Mouse (Mus musculus): Measurements from ENCODE around the gene AI467606.
A peak's percentile ranks its signal among the peaks of the same experiment; 100 is the strongest.
"Not testable (repeated sequence)": the region's sequence is repeated elsewhere in the genome, so short reads cannot be mapped to it uniquely, and the experiment has no call there.

AI467606 gene

DNA sequence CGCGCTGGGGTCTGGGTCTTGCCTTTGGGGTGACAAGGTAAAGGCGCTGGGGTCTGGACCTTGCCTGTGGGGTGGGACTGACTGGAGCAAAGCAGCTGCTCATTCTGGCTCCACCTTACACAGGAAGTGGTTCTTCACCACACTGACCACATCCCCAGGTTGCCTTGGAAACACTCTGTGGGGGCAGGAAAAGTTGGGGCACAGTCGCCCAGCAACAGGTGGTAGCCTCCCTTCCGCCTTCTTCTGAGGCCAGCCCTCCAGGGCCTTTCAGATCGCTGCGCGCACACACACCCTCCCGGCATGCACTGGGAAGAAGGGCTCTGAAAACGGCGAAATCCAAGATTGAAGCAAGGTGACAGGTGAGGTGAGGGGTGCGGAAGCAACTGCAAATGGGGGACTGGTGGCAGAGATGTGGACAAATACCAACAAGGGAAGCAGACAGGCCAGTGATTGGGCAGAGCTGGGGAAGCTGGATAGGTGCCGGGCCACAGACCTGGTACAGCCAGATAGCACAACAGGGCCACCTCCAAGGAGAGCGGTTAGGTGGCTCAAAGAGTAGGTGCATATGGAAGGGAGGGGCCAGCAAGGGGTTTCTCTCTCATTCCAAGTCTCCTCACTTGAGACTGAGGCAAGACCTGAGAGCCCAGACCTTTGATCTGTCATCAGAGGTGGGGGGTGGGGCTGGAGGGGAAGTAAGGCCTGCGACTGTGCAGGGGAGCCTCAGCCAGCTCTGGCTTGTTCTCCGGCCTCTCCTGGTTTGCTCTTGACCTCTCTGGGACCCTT lies at the start of gene AI467606:
Gene AI467606 (plus strand): TSS at position 246 of the 783 bp plus-strand sequence.
- peak; percentile 95 to 96 for DNase-seq

DNA sequence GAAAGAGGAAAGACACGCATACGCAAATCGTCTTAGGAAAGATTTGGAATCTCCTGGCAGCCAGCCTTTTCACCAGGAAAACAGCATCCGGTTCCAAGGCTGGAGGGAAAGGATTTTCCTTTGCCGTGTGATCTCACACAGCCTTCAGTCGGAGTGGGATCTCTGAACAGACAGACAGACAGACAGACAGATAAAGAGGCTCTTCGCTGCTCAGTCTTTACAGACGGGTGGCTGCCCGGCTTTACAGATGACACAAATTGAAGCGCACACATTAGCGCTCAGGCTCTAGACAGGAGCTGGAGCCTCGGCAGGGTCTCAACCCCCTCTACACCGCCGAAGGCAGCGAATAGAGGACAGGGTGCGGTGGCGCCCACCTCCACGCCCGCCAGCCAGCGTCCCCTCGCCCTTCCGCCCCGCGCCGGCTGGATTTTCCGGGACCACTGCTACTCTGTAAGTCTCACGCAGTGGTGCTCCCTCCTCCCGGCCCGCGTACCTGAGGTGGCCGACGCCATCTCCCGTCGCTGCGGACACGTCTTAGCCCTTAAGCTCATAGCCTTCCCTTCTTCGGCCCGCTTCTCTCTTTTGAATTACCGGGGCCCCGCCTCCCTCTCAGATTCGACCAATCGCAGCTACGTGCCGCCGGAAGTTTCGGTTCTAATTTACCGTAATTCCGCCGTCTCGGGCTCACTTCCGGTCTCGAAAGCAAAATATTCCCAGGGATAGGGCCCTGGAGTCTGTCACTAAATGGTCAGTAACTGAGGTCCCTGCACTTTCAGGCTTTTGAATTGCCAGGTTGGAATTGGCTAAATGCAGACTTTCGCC lies 49.1 kb upstream of the AI467606 start, which contains the start of gene Kif22:
Gene Kif22 (minus strand): TSS at position 621 of the 822 bp plus-strand sequence.
- DNase-seq = peak; percentile 86 to 88

DNA sequence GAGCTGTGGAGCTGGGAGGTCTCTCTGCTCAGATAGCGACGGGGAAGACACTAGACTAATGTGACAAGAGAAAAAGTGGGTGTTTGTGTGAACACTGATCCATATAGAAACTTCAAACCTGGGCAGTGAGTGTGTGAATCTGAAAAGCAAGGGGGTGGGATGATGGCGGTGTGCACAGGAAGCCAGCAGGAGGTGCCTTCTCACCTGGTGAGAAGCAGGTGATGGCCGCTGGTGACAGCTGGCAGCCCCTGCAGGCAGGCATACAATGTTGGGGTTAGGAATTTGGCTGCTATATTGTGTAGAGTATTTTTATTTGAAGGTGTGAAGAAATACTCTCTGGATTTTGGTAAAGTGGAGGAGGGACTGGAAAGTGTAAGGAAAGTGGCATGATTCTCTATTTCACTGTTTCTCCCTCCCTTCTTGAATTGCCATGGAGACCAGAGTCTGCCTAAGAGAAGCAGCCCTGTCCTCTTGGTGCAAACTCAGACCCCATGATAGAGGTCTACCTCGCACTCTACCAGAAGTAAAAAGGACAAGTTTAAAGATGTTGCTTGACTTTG lies 36.1 kb upstream of the AI467606 start:
- DNase-seq = peak in 1 of 2 experiments; percentile 42

DNA sequence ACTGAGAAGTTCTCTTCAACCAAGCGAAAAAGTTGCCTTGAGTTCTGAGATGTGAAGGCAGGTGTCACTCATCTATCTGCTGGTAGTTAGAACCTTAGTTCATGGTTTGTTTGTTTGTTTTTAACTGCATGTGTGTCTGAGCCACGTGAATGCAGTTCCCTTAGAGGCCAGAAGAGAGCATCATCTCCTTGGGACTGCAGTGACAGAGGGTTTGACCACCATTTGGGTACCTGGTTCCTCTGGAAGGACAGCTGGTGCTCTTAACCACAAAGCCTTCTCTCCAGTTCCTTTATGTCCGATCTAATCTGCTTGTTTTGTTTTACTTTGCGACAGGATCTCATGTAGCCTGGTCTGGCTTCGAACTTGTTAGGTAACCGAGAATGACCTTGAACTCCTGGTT lies 25.6 kb upstream of the AI467606 start:
- no peak for DNase-seq

DNA sequence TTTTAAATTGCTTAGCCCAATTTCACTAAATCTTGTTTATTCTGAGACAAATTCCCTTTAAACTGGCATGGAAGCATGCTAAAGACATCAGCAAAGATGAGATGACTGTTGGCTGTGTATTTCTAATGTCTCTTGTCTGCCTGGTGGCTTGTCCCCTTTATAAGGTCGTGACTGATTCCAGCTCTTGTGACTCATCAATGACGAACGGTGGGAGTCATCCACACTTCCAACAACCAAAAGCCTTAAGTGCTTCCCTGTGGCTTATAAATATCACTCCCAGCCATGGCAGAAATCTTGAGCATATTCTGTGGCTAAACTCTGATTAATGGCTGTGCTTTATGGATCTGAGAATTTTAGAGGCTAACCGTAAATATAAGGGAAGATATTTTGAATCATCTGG lies 24.8 kb upstream of the AI467606 start:
- DNase-seq = no peak

DNA sequence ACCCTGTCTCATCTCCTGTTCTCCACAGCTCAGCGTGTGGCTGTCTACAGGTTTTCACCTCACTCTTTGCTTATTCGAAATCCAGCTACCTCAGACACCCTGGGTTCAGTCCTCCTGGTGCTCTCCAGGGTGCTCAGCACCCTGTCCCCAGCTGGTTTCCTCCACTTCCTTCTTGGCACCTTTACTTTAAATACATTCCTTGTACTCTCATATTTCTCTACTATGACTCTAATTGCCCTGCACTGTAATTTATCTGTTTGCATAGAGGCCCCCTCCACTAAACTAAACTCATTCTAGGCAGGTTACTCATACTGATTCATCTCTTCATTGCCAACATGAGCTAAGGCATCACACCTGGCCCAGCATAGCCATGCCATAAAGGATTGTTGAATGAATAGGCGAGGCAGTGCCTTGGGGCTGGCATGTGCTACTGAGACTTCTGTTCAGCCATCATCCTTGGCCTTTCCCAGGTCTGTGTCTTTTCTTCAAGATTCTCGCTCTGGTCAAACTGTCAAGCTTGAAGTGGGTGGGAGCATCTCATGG lies 20.2 kb upstream of the AI467606 start:
- no peak for DNase-seq

DNA sequence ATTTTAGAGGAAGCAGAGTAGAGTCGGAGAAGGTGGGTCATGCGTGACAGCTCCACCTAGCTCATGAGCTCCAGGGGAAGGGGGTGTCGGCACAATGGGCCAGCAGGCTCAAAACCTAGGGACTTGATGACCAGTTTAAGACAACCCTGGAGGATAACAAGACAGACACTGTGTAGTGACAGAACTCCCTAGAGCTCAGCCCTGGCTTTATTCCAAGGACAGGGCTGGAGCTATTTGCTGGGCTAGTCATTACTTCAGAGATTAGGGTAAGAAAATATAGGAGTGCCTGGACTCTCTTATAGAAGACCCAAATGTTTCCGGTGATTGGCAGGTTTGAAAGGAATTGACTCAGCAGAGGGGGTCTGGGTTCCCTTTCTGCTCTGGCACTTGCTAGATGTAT lies 17.9 kb upstream of the AI467606 start:
- no peak for DNase-seq

DNA sequence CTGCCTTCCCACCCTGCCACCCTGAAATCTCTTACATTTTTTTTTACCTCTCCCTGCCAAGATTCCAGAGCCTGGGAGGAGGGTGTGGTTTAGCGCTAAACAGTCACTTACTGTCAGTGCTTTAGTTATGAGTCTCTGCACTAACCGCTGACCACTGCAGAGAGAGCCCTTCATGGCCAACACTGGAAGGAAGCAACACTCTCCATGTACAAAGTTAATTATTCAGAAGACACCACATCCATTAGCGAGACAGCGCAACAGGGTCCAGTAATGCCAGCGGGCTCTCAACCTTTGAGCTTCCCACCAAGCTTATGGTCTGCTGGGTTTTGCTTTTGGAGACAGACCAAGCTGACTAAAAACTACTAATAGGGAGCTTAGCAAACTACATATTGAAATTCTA lies 15.0 kb upstream of the AI467606 start:
- DNase-seq = no peak

DNA sequence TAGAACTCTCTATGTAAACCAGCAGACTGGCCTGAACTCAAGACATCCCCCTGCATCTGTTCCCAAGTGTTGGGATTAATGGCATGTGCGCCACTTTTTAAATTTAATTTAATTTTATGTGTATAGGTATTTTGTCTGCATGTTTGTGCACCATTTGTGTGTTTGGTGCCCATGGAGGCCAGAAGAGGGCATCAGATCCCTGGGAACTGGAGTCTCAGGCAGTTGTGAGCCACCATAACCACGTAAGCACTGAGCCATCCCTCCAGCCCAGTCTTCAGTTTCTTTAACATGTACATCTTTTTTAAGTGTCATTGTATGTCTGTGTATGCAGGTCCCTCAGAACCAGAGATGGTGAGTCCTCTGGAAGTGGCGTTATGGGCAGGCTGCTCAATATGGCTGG lies 13.5 kb upstream of the AI467606 start:
- peak; percentile 49 to 61 for DNase-seq

DNA sequence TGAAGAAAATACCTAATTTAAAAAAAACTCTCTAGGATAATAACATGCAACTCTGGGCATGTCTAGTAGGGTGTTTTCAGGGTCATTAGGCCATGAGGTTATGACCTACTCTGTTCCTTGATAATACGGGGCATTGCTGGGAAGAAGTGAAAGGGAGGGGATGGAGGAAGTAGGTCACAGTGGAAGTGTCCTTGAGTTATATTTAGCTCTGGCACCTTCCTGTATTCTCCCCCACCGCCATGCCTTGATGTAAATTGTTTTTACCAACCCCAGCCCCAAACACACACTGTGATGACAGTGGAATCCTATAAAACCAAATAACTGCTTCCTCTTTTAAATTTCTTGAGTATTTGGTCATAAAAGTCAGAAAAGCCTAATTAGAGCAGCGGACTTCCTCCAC lies 11.1 kb upstream of the AI467606 start:
- no peak for DNase-seq

DNA sequence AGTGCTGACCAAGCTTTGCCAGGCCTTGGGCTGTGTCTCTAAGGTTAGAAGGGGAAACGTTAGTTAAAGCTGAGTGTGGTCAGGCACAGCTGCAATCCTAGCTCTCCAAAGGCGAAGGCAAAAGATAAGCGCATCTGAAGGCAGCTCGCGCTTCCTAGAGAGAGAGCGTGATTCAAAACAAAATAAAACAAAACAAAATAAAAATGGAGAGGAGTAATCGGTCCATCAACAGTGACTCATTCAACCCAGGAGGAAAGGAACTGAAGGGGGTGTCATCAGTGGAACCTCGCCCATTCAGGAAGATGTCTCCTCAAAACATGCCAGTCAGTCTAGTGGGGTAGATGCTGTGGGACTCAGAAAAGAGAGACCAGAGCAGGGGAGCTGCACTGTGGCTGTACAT lies 8.9 kb upstream of the AI467606 start:
- no peak for DNase-seq

DNA sequence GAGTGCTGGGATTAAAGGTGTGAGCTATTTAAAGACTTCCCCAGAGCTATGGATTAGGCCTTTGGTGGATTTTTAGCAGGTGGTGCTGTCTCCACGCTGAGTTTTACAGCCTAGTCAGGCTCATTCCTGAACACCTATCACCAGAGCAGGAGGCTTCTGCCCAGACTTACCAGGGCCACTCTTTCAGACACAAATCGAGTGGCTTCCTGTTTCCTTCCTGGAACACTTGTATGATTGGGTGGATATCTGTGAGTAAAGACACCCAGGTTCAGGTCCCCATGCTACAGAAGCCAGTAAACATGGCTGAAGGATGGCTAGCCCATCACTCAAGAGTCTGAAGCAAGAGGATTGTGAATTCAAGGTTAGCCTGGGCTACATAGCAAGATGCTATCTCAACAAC lies 8.2 kb upstream of the AI467606 start:
- no peak for DNase-seq

DNA sequence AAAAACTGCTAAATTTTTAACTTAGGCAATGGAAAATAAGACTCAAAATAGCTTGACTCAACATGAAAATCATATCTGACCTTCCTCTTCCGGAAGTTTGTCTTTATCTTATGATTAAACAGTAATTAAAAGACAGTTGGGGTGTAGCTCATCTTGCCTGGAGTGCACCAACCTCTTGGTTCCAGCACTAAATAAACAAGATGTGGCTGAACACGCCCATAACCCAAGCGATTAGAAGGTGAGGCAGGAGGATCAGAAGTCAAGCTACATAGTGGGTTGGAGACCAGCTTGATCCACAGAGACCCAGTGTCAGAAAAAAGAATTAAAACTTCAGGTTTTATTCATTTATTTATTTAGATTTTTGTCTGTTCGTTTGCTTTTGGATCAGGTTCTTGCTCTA lies 7.5 kb upstream of the AI467606 start:
- no peak for DNase-seq

DNA sequence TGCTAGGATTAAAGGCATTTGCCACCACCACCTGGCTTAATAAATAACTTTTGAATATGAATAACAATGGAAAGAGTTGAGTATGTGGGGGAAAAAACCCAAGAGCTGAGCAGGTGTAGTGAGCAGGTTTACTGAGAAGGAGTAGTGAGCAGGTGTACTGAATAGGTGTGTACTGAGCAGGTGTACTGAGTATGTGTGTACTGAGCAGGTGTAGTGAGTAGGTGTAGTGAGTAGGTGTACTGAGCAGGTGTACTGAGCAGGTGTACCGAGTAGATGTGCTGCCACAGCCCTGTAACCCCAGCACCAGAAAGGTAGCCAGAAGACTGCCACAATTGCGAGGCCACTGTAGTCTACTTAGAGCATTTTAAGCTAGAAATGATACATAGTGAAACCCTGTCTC lies 6.4 kb upstream of the AI467606 start:
- DNase-seq = no peak

DNA sequence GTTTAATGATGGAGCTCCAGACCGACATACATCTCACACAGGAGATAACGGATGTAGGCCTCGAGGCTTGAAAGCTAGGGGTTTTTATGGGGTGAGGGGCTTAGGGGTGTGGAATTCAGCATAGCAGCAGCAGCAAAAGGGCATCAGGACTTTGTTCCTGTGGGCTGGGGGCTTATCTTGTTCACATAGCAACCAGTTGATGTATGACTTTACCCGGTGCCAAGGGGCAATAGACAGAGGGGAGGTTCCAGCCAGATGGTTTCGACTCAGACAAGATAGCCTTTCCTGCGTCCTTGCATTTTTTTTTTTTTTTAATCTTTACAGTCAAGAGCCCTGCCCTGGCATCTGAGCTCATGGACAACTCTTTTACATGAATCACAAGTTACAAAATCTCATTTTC lies 5.4 kb upstream of the AI467606 start:
- not testable (repeated sequence) for DNase-seq

DNA sequence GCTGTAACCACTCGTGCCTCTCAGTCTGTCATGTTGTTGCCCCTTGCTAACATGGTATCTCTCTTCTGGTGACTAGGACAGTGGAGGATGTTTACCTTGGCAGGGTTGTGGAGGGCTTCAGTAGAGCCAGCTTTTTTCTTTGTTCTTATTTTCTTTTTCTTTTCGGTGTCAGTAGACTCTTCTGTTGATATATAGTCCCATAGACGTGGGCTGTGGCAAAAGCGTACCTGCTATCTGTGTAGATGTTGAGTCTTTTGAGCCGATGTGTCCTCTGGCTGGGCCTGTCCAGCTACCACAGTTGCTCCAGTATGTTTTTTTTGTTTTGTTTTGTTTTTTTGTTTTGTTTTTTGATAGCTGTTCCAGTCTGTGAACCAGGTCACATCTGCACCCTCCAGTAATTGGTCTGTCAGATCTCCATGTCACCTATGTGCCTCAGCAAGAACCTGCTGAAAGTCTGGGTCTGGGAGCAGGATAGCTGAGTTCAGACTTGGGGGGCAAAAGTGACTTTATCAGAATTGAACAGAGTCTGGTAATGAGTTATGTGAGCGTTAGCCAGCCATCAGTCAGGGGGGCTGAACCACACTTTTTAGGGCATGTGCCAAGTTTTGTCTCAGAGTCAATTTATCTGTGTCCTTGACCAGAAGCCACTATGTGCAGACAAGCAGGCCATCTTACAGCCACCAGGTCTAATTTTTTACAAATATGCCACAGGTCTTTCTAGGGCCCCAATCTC lies 3.7 kb upstream of the AI467606 start, which contains the start of gene Zg16:
Gene Zg16 (minus strand): TSS at position 51 of the 733 bp plus-strand sequence.
- not testable (repeated sequence) for DNase-seq

DNA sequence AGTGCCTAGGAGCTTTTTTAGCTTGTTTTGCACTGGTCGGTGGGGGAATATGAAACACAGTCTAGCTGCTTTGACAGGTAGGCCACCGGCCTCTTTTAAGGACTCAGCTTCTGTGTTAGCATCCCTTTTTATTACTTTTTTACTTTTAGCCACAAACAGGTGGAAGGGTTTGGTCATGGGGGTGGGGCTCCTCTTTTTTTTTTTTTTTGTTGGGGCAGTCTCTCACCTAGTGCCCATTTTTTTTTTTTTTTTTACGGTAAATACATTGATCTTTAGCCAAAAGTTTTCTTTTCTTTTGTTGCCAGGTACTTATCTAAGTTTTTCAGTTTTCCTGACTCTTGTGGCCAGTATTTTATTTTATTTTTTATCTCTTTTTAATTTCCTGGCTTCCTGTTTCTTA lies 3.1 kb upstream of the AI467606 start:
- DNase-seq = no peak

DNA sequence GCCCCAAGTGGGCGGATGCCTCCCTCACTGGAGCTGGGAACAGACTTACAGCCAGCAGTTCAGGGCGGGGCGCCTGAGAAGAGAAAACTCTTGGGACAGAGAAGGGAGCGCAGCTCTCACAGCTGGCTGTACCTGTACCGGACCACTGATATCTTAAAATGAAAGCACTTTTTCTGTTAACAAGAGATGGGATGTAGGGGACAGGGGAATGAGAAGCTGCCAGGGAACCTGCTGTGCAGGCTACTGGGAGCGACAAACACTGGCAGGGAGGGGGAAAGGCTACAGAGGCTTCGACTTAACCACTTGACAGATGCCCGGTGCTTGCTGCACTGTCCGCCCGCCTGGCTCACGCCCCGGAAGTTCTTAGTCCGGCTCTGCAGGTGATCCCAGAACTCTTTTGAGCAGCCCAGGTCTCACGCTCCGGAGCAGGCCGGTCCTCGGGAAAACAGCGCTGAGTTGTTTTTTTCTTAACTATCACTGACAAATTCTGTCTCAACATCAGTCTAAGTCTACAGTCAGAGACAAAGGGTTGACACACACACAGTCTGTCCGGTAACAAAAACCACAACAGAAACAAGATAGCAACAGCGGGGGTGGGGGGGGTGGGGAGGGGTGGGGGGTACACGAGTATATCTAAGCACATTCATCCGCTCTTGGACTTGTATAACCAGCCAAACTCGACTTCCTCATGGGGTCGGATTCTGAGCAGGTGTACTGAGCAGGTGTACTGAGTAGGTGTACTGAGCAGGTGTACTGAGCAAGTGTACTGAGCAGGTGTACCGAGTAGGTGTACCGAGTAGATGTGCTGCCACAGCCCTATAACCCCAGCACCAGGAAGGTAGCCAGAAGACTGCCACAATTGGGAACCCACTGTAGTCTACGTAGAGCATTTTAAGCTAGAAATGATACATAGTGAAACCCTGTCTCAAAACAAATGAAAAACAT lies 2.0 kb upstream of the AI467606 start:
- DNase-seq = peak; percentile 63 to 66

DNA sequence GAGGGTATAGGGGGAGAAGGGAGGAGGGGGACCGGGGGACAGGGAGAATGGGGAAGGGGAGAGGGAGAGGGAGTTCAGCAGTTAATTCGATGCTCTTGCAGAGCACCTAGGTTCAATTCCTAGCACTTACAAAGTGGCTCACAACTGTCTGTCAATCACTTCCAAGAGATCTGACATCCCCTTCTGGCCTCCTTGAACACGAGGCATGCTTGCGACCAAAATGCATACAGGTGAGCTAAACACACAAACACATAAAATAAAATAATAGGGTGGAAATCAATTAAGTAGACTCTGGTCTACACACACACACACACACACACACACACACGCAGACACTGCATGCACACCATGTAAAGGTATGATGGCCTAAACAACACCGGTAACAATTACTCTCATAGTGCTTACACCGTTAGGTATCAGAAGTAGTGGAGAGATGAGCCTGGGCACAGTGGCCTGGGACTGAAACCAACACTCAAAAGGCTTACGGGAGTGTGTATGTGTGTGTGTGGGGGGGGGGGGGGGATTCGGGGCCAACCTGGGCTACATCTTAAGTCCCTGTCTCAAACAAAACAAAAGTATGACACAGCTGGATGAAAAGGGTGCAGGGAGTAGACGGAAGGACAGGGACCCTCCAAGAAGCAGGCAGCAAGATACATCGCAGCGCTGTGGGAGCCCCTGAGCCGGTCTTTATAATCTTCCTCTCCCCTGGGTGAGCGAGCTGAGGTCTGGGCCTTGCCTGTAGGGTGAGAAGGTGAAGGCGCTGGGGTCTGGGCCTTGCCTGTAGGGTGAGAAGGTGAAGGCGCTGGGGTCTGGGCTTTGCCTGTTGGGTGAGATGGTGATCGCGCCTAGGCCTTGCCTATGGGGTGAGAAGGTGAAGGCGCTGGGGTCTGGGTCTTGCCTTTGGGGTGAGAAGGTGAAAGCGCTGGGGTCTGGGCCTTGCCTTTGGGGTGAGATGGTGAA lies 725 bp upstream of the AI467606 start:
- peak in 1 of 2 experiments; percentile 37 for DNase-seq

DNA sequence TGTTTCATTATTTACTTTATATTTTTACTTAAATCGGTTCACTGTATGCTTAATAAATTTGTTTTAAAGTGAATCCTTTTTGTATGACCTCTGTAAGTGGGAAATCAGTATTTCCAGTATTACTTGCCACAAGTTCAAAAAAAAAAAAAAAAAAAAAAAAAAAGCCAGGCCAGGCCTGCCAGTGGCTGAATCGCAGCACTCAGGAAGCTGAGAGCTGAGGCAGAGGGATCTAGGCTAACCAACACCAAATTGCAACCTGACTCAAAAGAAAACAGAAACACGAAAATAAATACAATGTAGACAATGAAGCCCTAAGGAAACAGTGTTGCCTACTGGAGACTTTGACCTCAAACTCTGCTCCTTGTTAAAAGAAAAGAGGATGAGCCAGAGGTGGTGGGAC lies 2.8 kb downstream of the AI467606 start:
- DNase-seq = no peak
